Mouse (Mus musculus) right cerebral cortex, postnatal 10 days (tissue): ENCODE measurements at regions not wholly inside any gene's neighbourhood (a gene's known extent, or its start where the extent isn't known, plus 50 kb on each side); places are given as distances from the start of the nearest gene placed in this dataset.

Experiments used
- DNase-seq, 2 experiments: peaks; one replicate each; pipeline ENCODE4 v3.0.0; 2021; ENCODE audit warnings: low spot score in 2 of 2

DNA sequence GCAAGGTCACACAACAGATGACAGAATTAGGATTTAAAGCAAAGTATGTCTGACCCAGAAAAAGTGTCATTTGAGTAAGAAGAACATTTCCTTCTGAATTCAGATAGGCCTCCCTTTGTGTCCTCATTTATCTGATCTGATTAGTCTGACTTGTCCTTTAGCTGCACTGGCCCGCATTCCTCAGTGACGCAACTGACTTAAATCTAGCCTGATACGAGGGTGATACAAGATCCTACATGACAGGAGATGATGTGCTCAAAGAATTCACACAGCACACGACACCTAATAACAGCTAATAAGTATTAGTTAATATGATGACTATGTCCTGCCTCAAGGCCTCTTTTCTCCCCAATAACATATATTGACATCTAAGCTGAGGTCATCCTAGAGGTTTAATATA lies 192.8 kb downstream of the Nuf2 start:
- no peak for DNase-seq

- no peak for DNase-seq
Measured at GRCm38 (mm10) chr1:169332165-169332564, 199.1 kb downstream of the Nuf2 start.

DNA sequence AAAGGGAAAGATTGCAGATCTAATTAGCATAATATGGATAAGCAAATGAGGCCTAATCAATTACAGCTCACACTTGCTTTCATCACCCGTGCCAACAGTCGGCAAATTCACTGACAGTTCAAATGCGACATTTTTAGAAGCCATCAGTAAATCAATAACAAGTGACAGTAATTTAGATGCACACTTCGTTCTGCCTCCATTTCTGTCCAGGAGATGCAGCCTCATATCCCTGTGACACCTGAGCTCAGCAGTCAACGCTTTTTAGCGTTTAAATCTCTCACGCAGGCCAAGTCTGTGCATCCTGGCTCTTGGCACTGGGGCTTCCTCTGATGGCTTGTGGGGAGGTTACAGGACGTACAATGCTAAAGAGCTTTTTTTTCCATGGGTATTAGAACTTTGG lies 218.0 kb downstream of the Nuf2 start:
- DNase-seq: no peak

GRCm38 (mm10) chr1:169283440-169283839 lies 247.8 kb downstream of the Nuf2 start:
- DNase-seq: peak; percentile 21 to 27

DNA sequence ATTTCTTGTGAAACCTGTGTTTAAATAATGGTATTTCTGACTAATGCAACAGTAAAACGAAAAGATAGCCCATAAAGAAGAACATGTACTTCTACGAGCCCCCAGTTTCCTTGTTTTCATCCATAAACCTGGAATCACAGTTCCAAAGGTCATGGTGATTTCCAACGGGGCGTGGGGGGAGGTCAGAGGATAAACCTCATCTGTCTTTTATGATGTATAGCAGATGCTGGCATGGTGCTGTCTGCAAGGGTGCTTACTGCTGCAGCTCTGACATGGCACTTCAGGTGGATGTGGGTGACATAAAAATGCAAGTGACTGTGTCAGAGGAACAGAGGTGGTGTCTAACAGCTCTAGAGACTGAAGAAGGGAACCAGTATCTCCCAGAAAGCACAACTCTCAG lies 260.5 kb downstream of the Nuf2 start:
- DNase-seq: no peak

DNA sequence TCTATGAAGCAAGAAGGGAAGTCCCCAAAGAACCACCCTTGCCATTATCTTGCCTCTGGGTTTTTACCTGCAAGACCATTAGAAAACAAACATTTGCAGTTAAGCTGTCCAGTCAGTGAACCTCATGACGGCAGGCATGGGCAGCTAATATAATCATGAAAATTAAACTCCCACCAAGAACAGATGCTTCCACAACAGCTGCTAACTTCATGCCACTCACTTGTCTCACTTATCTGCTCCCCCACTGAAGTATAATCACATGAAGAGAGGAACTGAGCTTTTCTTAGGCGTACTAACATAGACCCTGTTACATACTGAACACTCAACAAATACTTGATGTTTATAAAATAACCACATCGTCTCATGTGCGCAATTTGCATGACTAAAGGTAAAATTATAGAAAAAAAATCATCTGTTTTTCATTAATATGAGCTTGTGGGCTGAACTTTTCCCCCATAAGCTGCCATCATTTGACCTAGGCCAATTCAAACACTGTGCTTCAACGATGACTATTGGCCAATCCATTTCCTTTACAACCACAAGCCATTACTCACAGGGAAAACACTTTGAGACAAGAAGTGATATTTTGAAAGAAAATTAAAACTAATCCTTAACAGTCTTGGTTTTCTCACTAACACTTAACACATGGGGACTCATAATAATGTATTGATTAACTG lies 267.1 kb downstream of the Nuf2 start:
- no peak for DNase-seq

DNA sequence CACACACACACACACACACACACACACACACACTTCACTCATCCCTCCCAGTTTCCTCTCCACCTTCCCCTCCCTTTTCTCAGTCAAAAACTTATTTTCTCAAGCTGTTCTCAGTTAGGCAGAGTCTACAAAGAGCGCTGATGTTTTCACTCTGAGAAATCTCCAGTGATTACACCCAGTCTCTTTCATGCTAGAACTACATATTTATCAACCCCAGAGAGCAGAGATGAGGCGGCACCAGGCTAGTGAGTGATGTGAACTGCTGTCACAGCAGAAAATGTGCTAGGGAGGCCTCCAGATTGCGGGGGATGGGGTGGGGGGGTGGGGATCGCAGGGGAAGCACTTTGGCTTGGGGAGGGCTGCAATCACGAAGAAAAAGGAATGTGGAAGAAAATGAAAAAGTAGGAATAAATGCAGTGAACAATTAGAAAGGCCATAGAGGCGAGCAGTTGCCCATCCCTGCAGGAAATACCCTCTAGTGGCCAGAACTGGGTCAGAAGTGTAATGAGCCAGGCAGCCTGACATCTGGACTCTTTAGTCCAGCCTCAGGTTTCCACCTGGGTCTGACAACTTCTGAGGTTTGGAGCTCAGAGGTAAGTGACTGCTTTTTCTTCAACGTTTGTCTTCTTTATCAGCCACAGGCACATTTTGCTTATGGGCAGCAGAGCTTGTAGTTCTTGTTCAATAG lies 276.9 kb downstream of the Nuf2 start:
- no peak for DNase-seq

GRCm38 (mm10) chr1:169252189-169252588 lies 279.1 kb downstream of the Nuf2 start:
- no peak for DNase-seq

GRCm38 (mm10) chr1:169249021-169249420 lies 282.2 kb downstream of the Nuf2 start:
- DNase-seq: peak in 1 of 2 experiments; percentile 40

DNA sequence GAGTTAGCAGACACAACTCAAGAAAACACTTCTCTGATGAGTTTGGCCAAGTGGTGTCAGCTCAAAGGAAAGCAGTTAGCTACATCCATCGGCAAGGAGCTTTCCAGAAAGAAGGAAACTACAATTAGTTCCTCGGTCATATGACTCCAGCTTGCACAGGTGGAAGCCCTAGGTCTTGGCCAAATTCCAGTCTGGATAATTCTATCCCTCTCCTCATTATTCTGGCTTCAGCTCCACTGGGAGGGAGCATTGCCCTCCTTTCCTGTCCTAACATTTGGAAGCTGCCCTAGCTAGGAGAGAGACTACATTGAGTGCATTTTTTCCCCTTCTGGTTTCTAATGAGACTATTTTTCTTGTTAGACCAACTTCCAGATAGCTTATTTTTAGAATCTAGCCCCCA lies 290.9 kb downstream of the Nuf2 start:
- DNase-seq: no peak

- DNase-seq: no peak
Measured at GRCm38 (mm10) chr1:169238671-169239090, 292.6 kb downstream of the Nuf2 start.

DNA sequence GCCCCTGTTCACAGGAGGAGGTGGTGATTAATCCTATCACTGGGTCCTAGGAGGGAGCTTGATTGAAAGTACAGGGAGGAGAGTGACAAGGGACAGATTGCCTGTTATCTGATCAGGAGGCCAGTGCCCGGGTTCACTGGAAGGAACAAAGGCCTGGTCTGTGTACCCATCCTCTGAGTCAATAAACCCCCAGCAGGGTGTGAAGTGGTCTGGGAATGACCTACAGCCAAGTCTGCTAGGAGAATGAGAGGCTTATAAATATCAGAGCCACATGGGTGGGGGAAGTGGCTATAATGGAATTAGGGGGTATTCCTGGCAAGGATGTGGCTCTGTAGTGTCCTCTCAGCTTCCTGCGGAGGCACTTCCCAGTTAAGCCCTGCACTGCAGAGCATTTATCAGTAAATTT lies 296.0 kb downstream of the Nuf2 start:
- no peak for DNase-seq

- DNase-seq: no peak
Measured at GRCm38 (mm10) chr1:169233368-169233767, 297.9 kb downstream of the Nuf2 start.

DNA sequence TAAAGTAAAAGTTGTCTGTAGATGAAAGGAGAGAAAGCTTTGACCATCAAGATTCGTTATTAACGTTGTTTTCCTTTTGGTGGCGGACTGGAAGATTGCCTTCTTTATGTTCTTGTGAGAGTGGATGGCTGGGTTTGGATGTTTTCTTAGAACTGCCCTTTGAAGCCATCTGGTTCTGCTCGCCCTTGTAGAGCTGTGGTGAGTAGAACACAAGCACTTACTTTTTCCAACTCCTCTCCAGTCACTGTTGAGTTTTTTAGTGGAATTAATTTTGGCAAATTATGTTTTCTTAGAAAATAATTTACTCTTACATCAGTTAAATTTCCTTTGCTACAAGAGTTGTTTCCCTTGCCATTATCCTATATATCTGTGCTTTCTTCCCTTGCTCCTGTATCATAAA lies 301.2 kb downstream of the Nuf2 start:
- no peak for DNase-seq

GRCm38 (mm10) chr1:169224431-169224830 lies 306.8 kb downstream of the Nuf2 start:
- DNase-seq: no peak

GRCm38 (mm10) chr1:169187658-169188057 lies 343.6 kb downstream of the Nuf2 start:
- peak; percentile 36 to 50 for DNase-seq

GRCm38 (mm10) chr1:169170405-169170804 lies 360.9 kb downstream of the Nuf2 start:
- DNase-seq: no peak

GRCm38 (mm10) chr1:169168033-169168432 lies 363.2 kb downstream of the Nuf2 start:
- DNase-seq: no peak

GRCm38 (mm10) chr1:169166041-169166850 lies 365.0 kb downstream of the Nuf2 start:
- DNase-seq: no peak

GRCm38 (mm10) chr1:169160858-169161257 lies 370.4 kb downstream of the Nuf2 start:
- no peak for DNase-seq

DNA sequence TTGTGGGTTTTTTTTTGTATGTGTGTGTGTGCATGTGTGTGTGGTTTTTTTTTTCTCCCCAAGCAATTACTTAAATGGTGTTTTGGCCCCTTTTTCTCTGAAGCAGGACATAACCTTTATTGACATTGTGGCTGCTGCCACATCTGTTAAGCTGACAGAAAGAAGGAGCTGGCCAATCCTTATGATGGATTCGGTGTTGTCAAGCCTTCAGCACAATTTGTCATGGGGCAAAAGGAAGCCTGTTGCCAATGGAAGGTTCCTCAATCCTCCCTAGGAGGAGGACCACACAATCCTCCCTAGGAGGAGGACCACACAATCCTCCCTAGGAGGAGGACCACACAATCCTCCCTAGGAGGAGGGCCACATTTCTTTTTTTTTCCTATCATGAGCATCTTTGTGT lies 371.0 kb downstream of the Nuf2 start:
- DNase-seq: no peak

DNA sequence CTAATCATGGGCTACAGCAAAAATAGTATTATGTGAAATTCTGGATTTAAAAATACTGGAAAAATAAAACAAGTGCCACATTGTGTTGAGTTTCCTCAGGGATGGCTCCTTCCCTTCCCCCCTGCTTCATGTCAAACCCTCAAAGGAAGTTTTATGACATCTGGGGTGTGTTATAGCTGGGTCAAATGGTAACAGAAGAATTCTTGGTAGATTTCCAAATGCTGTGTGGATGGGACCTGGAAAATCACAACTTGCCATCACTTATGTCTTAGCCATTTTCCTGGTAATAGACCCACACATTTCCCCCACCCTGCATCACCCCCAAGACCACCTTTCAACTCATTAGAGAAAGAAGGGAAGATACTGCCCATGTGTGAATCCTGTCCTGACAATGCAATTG lies 371.5 kb downstream of the Nuf2 start:
- DNase-seq: no peak

GRCm38 (mm10) chr1:169157496-169157895 lies 373.8 kb downstream of the Nuf2 start:
- no peak for DNase-seq
